Mouse (Mus musculus) heart, adult 11 months (tissue): ENCODE measurements around the gene Rft1.
A peak's percentile ranks its signal among the peaks of the same experiment; 100 is the strongest.

ENCODE experiments used
- DNase-seq: peaks from one replicate; pipeline ENCODE4 v3.0.0; 2022

The Rft1 gene

GRCm38 (mm10) chr14:30653943-30654659, at the start of gene Rft1:
Rft1 (plus strand) TSS chr14:30654360.
- peak; percentile 100 for DNase-seq

DNA sequence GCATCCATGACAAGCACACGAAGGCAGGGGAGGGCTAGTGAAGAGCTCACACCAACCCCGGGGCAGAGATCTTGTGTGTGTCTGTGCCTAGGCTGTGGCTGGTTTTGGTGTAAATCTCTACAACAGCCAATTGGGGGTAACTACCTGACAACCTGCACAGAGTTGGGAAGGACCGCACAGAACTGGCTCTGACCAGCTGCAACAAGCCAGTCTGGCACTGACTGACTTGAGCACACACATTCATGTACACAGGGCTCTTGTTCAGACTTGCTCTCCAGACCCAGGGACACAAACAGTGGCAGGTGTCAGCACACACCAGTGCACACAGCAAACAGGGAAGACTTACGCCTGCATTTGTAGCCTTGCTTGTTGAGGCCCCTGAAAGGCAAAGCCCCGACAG, 47.3 kb upstream of the Rft1 start:
- DNase-seq = no peak

DNA sequence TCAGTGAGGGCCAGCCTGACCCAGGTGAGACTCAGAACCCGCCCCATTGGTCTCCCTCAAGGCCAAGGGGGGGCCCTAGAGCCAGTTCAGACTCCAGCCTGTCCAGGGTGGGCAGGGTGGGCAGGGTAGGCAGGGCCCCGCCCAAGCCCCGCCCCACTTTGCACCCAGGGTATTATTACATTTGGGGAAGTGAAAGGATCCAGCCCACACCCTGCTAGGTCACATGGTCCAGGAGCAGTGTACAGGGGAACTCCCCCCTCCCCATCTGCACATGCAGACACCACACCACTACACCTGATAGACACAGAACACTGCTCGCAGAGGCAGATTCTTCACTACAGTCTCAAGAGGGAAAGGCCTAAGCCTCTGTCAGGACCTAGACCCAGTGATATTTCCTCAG, 46.5 kb upstream of the Rft1 start:
- DNase-seq = peak; percentile 97

GRCm38 (mm10) chr14:30608176-30608575, 46.0 kb upstream of the Rft1 start:
- DNase-seq = no peak

DNA sequence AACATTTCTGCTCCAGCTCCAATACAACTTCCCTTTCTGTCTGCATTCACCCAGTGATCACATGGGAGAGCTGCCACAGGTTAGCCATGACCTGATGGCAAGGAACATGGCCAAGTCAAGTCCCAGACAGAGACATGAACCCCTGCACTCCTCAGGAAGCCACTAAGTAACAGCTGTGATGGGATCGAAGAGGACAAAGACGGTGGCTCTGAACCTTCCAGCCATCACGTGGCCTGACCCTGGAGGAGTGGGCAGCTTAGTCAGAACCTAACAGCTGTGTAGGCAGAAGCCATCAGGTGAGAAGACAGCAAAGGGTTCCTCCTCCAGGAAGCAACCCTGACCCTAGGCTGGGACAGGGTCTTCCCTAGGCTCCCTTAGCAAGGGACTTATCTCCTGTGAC, 44.7 kb upstream of the Rft1 start:
- no peak for DNase-seq

- no peak for DNase-seq
Observed at GRCm38 (mm10) chr14:30610304-30610703, 43.9 kb upstream of the Rft1 start.

GRCm38 (mm10) chr14:30610940-30611339, 43.2 kb upstream of the Rft1 start:
- DNase-seq = peak; percentile 96

DNA sequence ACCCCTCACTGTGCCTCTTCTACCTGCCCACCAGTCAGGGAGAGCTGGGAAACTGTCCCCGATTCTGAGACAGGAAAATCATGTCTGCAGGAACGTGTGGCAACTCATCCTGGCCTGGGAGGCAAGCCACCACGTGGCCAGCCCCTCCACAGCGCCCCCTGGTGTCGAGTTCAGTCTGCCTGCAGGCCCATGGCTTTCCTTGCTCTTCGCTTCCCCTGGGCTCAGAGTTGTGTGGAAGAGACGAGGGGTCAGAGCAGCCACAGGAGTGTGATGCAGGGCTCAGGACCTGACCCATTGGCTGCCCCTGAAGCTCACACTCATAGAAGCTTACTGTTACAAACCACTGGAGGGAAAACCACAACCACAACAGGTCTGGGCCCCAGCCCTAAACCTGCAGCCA, 41.6 kb upstream of the Rft1 start:
- peak; percentile 97 for DNase-seq

DNA sequence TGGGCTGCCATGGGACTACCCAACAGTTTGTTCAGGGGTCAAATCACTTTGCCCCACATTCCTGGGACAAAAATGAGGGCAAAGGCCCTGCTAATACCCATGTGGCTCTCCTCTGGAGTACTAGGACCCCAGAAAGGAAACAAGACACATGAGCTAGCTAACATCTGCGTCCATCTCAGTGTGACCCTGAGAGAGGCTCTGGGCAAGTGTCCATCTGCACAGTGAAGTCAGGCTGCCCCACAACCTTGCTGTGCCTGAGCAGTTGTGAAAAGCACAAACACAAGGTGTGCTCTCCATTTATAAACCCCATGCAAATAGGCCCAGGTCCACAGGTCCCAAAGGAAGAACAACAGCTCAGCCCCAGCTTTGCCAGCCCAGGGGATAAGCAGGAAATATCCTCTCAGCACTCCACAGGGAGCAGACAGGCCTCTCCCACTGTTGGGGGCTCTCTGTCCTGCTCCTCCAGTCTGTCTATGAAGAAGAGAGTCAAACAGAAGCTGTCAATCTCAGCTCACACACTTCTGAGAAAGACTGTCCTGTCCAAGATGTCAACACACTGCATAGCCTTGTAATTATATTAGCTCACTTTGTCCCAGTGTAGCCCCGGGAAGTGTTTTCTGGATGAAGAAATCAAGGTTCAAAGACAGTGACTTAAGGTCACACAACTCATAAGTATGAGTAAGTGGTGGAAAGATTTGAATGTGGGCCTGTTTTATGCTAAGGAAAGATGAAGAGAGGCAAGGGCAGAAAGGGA, 41.0 kb upstream of the Rft1 start:
- no peak for DNase-seq

DNA sequence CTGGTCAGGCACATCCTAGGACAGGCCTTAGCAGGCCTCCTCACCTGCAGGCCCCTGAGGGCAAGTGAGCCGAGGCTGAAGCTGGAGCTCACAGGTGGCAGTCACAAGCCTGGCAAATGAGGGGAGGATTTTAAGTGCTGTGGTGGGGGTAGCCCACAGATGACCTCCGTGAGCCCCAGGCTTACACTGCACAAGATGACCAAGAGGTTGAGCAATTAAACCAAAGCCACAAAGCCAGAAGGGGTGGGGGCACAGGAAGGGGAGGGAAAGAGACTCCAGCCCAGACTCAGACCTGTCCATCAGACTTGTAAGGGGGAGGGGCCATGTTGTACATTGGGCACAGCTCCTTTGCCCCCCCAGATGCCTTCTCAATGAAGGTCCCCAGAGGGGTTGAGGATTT, 37.4 kb upstream of the Rft1 start:
- DNase-seq = no peak

DNA sequence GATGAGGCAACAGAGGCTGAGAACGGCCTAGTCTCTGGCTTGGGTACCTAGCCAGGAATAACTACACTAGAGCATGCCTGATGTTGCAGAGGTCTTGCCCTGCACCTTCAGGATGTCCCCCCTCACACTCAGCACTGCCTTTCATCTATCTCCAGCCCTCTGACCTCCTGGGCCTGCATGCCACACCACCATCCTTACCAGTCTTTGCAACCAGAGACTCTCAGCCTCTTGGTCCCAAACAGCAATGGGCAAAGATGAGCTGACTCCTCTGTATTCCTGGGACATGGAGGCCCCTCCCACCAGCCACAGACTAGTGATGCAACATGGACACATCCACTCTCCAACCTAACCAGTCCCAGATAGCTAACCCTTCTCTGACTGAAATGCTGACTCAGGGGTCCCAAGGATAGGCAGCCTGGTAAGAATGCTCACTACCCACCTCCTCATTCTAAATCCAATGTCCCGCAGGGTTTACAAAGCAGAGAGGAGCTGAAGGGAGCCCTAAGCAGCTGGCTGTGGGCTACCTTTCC, 35.3 kb upstream of the Rft1 start:
- no peak for DNase-seq

GRCm38 (mm10) chr14:30619982-30620578, 34.1 kb upstream of the Rft1 start:
- DNase-seq = peak; percentile 97

- DNase-seq = no peak
Observed at GRCm38 (mm10) chr14:30622130-30622529, 32.0 kb upstream of the Rft1 start.

DNA sequence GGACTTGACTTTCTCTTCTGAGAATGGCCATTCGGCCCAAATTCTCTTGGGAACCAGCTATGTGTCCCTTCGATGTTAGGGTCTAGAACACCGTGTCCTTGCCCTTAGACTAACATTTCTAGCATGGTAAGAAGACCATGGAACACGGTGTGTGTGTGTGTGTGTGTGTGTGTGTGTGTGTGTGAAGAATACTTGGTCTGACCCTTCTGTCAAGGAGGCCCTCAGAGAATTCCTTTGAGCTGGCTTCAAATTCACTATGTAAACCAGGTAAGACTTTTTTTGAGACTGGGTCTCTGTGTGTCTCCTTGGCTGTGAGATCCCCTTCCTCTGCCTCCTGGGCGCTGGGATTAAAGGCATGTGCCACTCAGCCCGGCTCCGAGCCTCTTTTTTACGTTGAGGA, 31.6 kb upstream of the Rft1 start:
- no peak for DNase-seq

- DNase-seq = peak; percentile 89
Observed at GRCm38 (mm10) chr14:30624277-30624721, 29.9 kb upstream of the Rft1 start.

DNA sequence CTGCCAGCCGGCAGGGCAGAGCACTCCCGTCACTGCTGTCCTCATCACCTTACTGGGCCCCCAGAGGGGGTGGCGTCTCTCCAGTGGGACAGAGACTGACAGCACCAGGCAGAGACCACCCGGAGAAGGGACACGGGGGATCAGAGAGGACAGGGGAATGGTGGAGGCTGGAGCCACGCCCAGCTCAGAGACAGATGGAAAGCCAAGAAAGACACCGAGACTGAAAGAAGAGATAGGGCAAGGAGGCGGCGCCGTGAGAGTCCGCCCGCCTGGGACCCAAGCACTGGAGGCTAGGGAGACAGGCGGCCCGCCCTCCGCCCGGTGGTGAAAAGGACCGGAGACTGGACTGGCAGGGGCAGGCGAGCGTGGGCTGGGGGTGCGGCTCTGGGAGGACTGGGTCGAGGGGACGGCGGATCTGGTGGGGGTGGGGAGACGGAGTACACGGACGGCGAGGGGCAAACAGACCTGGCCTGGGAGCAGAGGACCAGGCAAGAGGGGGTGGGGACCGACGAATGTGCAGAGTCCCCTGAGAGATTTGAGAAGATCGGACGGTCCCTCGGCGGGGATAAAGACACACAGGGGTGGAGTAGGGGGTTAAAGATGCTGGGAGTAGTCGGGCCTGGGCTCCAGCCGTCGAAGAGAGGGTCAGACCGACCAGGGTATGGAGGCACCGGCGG, 28.9 kb upstream of the Rft1 start:
- peak; percentile 96 for DNase-seq

- DNase-seq = peak; percentile 99
Observed at GRCm38 (mm10) chr14:30625856-30626726, 28.1 kb upstream of the Rft1 start, which contains the start of gene Prkcd. Prkcd (minus strand) TSS chr14:30626210.

GRCm38 (mm10) chr14:30626756-30627742, 27.1 kb upstream of the Rft1 start:
- DNase-seq = peak; percentile 90

GRCm38 (mm10) chr14:30628235-30628634, 25.9 kb upstream of the Rft1 start:
- peak; percentile 89 for DNase-seq

DNA sequence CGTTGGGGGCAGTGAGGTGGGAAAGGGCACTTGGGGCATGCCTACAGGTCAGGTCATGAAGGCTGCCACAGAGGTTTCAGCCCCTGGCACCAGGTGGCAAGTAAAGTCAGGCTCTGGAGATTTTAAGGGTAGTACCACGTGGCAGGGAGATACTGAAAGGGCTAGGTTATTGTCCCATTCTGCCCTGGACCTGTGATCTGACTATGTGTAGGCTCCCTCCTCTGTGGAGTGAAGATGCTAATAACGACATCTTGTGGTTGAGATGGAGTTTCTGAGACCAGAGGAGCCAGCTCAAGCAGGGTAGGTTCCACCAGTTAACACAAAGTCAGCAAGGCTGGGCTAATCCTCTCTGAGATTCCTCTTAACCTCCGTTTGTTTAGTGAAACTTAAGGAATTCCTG, 24.3 kb upstream of the Rft1 start:
- DNase-seq = no peak
